Mouse (Mus musculus): ENCODE results near the gene Ptger1. TPM values are rescaled to one million over a fixed set of nuclear protein-coding genes. Genes with fewer than 3 reads are reported as not detected.
A peak's percentile ranks its signal among the peaks of the same experiment; 100 is the strongest.

Ptger1 gene
- total RNA-seq, 2 experiments from 2014 or later = 0.57 to 0.79 TPM

DNA sequence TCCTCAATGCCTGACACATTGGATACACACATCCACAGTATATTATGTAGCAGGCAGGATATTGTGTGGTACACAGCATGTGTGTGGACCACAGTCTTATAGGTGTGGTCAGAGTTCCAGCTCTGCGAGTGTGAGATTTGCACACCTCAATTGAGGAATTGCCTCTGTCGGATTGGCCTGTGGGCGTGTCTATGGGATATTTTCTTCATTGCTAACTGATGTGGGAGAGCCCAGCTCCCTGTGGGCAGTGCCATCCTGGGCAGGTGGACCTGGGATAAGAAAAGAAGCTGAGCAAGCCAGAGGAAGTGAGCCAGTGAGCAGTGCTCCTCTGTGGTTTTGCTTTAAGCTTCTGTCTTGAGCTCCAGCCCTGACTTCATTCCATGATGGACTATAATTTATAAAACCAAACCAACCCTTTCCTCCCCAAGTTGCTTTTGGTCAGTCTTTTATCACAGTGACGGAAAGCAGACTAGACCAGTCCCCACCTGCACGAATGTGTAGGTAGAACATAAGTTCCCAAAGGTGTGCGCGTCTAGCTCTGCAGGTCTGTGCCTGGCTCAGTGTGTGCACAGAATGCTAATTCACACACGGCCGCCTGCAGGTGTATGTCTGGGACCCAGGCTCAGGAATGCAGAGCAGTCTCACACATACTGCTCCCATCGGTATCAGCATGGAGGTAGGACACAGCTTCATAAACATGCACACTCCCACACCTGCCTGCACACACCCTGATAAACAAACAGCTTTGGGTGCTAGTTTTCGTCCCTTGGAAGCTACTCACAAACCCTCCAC lies 28.1 kb downstream of the Ptger1 start:
- no peak for DNase-seq (ENCODE audit: low spot score in 2 of 2)

DNA sequence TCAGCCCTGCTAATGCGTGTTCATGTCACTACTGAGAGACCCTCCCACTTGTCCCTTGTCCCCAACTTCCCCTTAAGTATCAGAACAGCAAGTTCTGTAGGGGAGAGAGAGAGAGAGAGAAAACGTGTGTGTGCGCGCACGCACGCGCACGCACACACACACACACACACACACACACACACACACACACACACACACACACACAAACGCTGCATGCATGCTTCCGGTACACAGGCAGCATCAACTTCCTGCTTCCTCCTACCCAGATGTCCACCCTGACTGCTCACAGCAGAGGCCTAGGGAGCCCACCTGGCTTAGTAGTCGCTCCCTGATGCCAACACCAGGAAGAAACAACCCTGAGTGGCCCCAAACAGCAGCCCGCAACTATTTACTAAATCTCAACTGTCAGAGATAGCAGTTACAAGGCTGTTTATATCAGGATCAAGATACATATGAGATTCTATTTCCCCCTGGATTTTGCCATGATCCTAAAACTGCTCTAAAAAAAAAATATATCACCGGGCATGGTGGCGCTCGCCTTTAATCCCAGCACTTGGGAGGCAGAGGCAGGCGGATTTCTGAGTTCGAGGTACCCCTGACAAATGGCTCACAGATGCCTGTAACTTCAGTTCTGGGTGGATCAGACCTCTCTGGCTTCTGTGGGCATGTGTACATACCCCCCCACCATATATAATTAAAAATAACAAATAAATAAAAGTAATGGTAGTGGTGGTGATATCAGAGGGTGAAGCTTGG lies 29.1 kb downstream of the Ptger1 start:
- no peak for DNase-seq (ENCODE audit: low spot score in 2 of 2)

DNA sequence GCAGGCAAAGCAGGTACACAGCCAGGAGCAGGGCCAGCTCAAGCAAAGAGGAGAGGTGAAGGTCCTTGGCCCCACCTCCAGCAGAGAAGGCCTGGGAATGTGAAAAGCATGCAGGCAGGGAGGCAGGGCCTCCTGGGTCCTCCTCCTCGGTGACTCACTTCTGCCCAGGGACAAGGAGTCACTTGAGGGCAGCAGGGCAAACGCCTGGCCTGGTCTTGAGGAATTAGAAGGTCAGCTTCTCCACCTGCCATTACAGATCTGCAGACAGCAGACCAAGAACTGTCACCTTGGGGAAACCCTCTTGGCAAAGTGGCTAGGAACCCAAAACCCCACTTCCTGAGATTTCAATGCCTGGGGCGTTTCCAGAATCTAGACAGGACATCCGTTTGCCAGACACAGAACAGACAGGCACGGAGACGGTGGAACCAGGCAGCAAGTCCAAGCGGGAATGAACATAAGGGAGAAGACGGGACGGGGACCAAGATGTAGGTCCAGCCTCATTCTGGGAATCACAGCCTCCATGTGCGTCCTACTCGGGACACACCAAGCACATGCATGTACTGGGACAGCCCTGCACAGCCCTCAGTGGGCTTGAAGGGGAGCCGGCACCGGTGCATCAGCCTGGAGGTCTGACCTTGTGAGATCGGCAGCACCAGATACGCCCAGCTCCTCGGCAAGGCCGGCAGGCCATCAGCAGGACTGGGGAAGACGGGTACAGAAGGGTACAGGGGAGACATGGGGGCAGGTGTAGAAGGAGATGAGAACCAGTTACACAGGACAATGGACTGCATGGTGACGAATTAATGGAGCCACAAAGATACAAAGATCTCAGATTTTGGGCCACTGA lies 31.1 kb downstream of the Ptger1 start:
- no peak for DNase-seq (ENCODE audit: low spot score in 2 of 2)

DNA sequence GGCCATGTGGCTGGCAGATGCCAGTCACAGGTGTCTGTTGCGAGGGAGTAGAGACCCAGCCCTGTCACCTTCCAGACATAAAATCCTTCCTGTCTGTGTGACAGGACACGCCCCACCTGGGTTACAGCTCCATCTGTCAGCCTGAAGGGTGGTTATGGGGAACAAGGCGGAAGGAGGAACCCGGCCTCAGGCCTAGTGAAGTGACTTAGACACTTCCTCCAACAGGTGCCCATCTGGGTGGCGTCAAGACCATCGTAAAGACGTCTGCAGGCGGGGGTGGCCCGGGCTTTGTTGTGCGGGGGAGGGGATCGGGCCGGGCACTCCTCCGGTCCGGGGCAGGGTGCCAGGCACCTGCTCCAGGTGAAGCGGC lies 31.8 kb downstream of the Ptger1 start:
- DNase-seq (ENCODE audit: low spot score in 2 of 2) = no peak

DNA sequence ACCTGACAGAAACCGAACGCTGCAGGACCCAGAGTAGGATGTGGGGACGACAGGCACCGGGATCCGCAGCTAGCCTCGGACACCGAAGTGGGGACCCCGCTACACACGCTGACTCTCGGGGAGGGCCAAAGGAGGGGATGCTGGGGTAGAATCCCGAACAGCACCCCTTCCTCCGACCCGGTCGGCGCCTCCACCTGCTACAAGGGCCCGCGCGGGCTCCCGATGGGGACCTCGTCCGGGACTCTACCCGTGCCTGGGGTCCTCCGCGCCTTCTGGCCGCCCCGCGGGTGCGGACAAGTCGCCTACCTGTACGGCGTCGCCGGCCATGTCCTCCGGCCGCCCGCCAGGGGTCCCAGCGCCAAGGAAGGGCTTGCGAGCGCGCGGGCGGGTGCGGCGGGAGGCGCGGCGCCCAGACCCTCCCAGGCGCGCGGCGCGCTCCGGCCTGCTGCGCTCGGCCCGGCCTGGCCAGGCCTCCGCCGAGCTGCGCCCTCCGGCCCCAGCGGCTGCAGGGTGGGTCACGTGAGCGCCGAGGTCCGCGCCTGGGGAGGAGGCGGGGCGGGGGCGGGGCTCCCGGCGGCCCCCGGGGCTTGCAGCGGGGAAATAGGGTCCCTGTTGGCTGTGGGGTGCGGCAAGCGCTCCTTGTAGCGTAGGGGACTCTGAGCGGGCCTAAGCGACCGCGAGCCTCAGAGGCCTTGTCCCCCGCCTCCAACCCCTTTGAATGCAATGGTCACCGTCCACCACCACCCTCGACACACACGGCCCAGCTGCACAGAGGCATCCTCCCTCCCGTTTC lies 32.4 kb downstream of the Ptger1 start, which contains the start of gene Pkn1:
TSS of gene Pkn1 (minus strand) at position 519 of the 793 bp plus-strand sequence.
- DNase-seq (ENCODE audit: low spot score in 2 of 2) = peak in 1 of 2 experiments; percentile 58

DNA sequence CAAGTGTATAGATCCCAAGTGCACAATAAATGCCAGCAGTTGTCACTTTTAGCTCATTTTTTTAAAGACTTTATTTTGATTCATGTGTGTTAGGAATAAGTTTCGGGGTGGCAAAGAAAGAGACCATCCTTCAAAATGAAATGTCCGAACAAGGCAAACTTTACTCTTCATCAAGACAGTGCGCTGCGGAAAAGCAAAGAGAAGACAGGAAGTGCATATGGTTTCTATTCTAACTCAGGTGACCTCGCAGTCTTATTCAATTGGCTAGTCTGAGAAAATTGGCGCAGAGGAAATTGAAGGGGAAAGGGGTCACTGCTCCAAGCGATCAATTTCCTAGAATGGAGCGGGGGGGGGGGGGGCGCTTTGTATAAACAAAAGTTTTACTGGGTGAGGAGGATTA lies 33.1 kb downstream of the Ptger1 start:
- DNase-seq (ENCODE audit: low spot score in 2 of 2) = no peak

DNA sequence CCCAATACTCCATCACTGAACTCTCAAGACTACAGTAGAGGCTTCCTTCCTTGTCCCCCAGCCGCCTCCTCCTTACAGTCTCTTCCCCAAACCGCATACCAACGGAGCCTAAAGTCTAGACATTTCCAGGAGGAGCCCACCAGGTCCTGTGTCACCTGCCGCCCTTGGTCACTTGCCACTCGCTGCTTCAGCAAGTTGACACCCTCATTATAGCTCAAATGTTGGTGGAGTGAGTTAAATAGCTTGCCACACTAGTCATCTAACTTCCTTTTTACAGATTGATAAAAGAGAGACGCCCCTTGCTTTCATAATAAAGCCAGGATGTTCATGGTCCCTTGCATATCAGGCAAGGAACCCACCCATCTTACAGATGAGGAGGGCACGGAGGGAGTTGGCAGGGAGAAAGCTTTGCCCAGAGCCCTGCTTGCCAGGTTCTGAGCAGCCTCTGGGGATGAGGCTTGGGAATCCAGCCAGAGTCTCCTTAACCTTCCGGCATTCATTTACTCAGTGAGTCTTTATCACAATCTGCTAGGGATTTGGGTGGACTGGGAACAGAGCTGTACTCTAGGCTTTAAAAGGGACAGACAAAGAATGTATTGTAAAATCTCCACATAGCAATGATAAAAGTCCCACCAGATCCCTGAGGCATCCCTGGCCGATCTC lies 34.1 kb downstream of the Ptger1 start:
- DNase-seq (ENCODE audit: low spot score in 2 of 2) = no peak

DNA sequence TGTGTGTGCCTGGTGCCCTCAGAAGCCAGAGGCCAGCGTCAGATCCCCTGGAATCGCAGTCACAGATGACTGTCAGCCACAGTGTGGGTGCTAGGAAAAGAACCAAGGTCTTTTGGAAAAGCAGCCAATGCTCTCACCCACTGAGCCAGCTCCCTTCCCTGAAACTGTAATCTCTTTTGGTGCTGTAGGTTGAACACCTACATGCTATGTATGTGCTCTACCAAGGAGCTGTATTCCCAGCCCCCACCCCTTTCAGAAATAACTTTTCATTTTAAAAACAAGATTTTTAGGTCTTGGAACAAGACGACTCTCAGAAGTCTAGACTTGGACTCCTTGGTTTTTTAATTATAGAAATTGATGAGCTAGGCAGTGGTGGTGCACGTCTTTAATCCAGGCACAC lies 36.9 kb downstream of the Ptger1 start:
- no peak for DNase-seq (ENCODE audit: low spot score in 2 of 2)

DNA sequence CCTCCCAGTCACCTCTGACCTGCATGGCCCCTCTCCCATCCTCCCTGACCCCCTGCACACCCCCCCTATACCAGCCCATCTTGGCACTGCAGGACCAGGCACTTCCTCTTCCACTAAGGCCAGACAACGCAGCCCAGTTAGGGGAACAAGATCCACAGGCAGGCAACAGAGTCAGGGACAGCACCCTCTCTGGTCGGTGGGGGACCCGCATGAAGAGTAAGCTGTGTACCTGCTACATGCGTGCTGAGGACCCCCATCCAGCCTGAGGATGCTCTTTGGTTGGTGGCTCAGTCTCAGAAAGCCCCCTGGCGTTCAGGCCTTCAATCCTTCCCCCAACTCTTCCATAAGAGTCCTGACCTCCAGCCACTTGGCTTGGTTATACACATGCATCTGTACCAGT lies 39.9 kb downstream of the Ptger1 start:
- DNase-seq (ENCODE audit: low spot score in 2 of 2) = no peak

DNA sequence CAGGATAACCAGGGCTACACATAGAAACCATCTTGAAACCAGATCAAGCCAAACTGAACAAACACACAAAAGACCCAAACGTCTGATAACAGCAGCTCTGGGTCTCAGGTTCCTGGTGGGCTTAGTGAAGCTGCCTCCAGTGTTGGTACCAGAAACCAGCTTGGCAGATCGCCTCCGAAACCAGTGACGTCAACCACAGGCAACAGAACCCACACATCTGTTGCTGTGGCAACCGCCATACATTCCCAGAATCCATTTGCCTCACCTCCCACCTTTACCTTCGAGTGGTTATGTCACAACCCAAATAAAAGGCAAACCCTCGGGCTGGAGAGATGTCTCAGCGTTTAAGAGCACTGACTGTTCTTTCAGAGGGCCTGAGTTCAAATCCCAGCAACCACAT lies 41.1 kb downstream of the Ptger1 start:
- DNase-seq (ENCODE audit: low spot score in 2 of 2) = no peak

DNA sequence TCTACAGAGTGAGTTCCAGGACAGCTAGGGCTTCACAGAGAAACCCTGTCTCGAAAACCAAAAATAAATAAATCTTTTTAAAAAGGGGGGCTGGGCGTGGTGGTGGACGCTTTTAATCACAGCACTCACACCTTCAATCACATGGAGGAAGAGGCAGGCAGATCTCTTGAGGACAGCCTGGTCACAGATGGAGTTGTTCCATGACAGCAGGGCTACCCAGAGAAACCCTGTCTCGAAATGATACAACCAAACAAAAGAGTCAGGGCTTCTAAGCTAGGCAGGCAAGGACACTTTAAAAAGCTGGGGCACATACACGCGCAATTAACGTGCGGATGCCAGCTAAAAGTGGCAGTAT lies 48.2 kb downstream of the Ptger1 start:
- no peak for DNase-seq (ENCODE audit: low spot score in 2 of 2)

DNA sequence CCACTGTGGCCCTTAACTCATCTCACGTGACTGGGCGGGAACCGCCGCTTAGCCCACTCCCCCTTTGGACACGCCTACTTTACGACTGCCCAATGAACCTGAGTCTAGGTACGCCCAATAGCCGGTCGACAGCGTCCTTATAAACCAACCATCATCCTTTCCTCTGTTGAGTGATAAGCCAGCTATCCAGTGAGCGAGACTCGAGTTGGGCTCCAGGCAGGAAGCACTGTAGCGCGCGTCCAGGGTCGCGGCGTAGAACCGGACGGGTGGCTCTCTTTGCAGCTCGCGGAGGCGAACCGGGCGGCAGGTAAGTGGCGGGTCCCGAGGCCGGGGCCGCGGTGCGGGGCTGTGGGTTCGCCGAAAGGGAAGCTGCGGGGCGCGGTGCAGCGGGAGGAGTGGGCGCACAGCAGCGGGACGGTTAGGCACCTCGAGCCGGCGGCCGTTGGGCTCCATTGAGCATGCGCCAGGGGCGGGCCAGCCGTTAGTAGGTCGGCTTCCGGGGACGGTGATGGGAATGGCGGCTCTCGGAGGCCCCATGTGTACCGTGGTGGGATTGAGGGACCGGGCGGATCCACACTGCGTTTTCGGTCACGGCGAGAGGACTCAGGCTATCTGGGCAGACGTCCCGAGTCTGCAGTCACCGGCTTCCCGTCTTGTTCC lies 48.7 kb downstream of the Ptger1 start, which contains the start of gene Ddx39:
TSS of gene Ddx39 (plus strand) at position 147 of the 660 bp plus-strand sequence.
- DNase-seq (ENCODE audit: low spot score in 2 of 2) = peak; percentile 95 to 99

DNA sequence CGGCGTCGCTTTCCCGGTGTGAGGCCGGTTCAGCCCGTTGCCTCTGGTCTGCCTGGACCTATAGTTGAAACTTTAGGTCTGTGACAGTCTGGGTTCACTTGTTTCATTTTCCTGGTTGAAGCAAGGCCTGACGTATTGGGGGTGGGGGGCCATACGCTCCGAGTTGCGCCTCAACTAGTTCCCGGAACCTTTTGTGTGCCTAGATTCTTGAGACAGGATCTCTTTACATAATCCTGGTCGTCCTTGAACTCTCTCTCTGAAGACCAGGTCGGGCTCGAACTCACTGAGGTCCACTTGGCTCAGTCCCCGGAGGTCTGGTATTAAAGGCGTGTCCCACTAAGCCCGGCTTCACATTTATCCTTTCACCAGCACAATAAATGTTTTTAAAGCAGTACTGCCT lies 49.3 kb downstream of the Ptger1 start:
- DNase-seq (ENCODE audit: low spot score in 2 of 2) = no peak

DNA sequence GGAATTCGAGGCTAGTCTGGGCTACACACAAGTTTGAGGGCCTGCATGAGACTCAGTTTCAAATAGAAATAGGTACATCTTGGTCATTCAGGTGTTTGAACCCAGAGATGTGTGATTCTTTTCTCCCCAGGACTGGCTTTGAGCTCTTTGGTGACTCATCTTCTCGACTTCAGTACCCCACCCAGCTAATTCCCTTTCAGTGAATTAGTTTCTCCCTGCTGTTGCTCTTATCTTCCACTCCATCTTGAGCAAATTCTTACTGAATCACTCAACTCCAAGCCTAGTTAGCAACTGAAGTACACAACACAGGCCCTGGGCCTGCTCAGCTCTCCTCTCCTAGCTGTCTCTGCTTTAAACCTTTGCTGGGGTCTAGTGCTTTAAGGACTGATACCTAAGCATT lies 50.1 kb downstream of the Ptger1 start:
- DNase-seq (ENCODE audit: low spot score in 2 of 2) = no peak

DNA sequence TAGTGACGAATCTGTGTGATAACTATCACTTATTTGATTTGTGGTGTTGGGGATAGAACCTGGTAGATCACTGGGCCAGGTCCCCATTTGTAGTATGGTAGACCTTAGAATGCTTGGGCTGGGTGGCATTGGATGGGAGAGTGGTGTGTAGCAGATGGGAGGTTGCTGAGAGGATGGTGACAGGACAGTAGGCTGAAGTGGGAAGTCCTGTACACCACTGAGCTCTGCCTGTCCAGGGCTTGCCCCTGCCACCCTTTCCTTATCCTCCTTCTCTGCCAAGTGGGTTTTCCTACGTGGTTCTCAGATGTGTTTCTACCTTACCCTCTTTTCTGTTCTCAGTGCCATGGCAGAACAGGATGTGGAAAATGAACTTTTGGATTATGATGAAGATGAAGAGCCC lies 52.6 kb downstream of the Ptger1 start:
- no peak for DNase-seq (ENCODE audit: low spot score in 2 of 2)

DNA sequence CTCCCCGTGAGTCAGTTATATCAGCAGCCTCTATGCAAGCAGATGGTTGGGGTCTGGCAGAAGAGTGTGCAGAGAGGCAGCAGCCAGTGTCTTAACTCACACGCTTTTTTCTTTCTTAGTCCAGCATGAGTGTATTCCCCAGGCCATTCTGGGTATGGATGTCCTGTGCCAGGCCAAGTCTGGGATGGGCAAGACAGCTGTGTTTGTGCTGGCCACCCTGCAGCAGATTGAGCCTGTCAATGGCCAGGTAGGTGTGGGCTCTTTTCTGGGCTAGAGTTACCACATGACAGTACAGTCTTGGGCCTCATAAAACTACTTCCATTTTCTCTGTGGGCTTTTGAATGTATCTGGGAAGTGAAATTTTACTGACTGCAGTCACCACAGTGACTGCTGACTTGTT lies 53.2 kb downstream of the Ptger1 start:
- DNase-seq (ENCODE audit: low spot score in 2 of 2) = no peak

DNA sequence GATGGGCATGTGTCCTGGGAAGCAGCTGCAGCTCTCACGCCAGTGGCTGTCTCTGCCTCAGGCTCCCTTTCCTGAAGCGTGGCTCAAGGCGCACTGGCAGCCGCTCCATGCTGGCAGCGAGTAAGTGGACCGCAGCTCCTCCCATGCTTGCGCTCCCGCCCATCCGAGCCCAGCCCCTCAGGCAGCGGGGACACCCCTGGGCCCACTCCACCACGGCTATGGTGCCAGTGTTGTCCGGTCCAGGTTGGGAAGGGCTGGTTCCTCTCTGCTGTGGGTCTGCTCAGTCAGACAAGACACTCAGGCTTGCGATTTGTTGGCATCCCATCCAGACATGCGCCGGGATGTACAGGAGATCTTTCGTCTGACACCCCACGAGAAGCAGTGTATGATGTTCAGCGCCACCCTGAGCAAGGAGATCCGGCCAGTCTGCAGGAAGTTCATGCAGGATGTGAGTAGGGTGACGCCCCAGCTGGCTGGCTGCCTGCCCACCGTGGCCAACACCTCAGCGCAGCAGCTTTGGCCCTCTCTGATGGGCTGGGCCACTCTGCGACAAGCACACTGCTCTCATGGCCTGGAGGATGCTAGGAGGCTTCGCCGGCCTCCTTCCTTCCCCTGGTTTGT lies 55.0 kb downstream of the Ptger1 start:
- DNase-seq (ENCODE audit: low spot score in 2 of 2) = no peak

Data from layer of hippocampus, adult 18-20 months (tissue).